Mouse (Mus musculus) small intestine, adult 2 months (tissue): ENCODE data around the gene Rasal3. TPM values are rescaled to one million over a fixed set of nuclear protein-coding genes. Genes with fewer than 3 reads are reported as not detected.

Experiments
- H3K27ac ChIP-seq: fragments of 200-500 bp; 2 replicates; pipeline ENCODE4 v1.5.1; 2012; ENCODE audit warnings: low read depth, low read length, control low read depth, inconsistent platforms; ENCODE audit not compliant: insufficient read depth
- H3K27me3 ChIP-seq: fragments of 200-500 bp; 2 replicates; pipeline ENCODE4 v1.6.1; 2012; ENCODE audit warnings: mild to moderate bottlenecking, moderate library complexity, low read length, inconsistent platforms; ENCODE audit not compliant: control insufficient read depth, insufficient read depth
- H3K36me3 ChIP-seq: fragments of 200-500 bp; 2 replicates; pipeline ENCODE4 v1.6.1; 2012; ENCODE audit warnings: mild to moderate bottlenecking, low read length, control low read depth, inconsistent platforms; ENCODE audit not compliant: control insufficient read depth, insufficient read depth
- H3K4me1 ChIP-seq: fragments of 200-500 bp; 2 replicates; pipeline ENCODE4 v1.6.1; 2012; ENCODE audit warnings: low read length, inconsistent platforms, mixed read lengths; ENCODE audit not compliant: control insufficient read depth, insufficient read depth, insufficient read length
- H3K4me3 ChIP-seq: fragments of 200-500 bp; 2 replicates; pipeline ENCODE4 v1.5.1; 2012; ENCODE audit warnings: low read depth, mild to moderate bottlenecking, control low read depth, inconsistent platforms, low read length, moderate library complexity
- CTCF ChIP-seq: fragments of 200-500 bp; IDR thresholded peaks from 2 replicates; pipeline ENCODE4 v1.5.1; 2012; ENCODE audit warnings: low read depth, mild to moderate bottlenecking, control low read depth, inconsistent platforms, low read length, moderate library complexity, mixed read lengths; ENCODE audit not compliant: insufficient replicate concordance, insufficient read length; ENCODE audit errors: extremely low read depth
- POLR2A ChIP-seq: fragments of 200-500 bp; IDR thresholded peaks from 2 replicates; pipeline ENCODE4 v1.6.1; 2012; ENCODE audit warnings: low read depth, mild to moderate bottlenecking, control low read depth, inconsistent platforms, low read length, moderate library complexity
- WGBS: fragments of 180-500 bp; shearing (Covaris S2); methylation state at CpG from one replicate; pipeline ENCODE4 v1.1.7; 2018; 5-methylcytosine and 5-hydroxymethylcytosine counted together
- polyA plus RNA-seq: library from polyadenylated mRNA; depleted of rRNA; stranded (reverse); fragments of >200 nt; gene quantifications from 2 replicates; pipeline ENCODE4 v1.2.3, GENCODE M21; 2012

Gene Rasal3
- polyA plus RNA-seq, 1 experiment: 16.0 TPM

DNA sequence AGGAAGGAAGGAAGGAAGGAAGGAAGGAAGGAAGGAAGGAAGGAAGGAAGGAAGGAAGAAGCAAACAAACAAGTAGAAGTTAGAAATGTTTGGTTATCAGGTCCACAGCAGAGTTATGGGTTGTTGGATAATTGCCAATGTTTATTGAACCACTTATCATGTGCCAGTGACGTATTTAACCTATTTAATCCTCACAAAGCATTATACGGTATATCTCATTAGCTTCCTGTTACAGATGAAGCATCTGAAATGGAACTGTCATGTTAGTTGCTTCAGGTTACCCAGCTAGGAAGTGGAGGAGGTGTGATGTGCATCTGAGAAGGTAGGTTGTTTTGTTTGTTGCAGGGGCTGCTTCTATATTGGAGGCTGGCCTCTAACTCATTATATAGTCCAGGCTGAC lies 16.6 kb upstream of the Rasal3 start:
- Histone ChIP-seq H3K27me3 (0 out of 2 replicates have a peak, but pooled peaks cover 7% of the 10 kb centered on the region), H3K27ac (no peak overlapping the region), H3K36me3 (no peaks in the 10 kb centered on the region), H3K4me1 (peaks cover 7% of the 10 kb centered on the region; the same call in 1 of the 2 replicates), H3K4me3 (no peak overlapping the region)
- WGBS: 18% methylated on average over 2 of the region's 2 CpGs
- no peak for TF ChIP-seq CTCF
- no peak for TF ChIP-seq POLR2A

DNA sequence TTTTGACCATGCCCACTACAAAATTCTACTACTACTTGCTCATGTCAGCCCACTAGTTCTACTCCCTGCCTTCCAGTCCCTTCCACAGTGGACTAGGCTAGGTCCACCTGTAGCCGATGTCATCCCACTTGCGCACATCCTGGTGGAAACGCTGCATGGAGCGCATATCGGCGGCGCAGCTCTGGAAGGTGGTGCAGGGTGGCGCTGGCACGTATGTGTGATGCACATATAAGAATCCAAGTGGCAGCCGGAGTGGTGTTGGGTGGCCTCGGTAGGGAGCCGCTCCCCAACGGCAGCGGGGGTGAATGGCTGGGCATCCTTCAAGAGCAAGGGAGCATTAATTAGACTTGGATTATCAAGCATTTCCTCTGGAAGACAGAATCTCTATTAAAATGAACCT lies 13.4 kb upstream of the Rasal3 start:
- no peak for TF ChIP-seq CTCF
- TF ChIP-seq POLR2A: no peak
- peaks cover 7% of the 10 kb centered on the region; the same call in 1 of the 2 replicates for H3K4me1 ChIP-seq
- H3K27me3 ChIP-seq: 0 out of 2 replicates have a peak, but pooled peaks cover 7% of the 10 kb centered on the region
- H3K4me3 ChIP-seq: no peak overlapping the region
- 95% methylated on average over 14 of the region's 14 CpGs for WGBS
- H3K36me3 ChIP-seq: no peaks in the 10 kb centered on the region
- H3K27ac ChIP-seq: no peak overlapping the region

DNA sequence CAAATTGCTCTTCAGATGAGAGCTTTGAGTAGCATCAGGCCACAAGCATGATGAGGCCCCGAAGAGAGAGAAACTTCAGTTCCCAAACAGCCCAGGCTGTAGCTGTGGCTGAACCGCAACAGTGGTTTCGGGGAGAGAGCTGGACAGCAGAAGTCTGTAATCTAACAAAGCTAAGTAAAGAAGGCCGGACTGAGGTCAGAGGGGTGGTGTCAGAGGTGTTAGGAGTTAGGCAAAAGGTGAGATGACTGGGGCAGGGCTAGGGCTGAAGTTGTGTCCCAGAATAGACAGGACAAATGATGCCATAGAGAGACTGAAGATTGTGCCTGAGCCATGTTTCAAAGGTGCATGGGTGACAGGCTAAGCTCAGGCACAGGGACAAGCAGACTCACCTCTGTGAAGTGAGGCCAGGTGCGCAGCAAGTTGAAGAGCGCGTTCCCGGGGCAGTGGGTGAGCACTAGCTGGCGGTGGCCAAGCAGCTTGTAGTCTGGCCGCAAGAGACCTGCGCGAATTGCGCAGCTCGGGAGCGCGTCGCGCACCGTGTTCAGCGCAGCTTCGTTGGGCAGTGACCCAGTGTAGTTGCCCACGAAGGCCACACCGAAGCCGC lies 12.1 kb upstream of the Rasal3 start:
- Histone ChIP-seq H3K27me3 (0 out of 2 replicates have a peak, but pooled peaks cover 7% of the 10 kb centered on the region), H3K4me3 (no peak overlapping the region), H3K27ac (no peak overlapping the region), H3K36me3 (no peaks in the 10 kb centered on the region), H3K4me1 (peaks cover 7% of the 10 kb centered on the region; the same call in 1 of the 2 replicates)
- WGBS: 33% methylated on average over 24 of the region's 24 CpGs
- no peak for TF ChIP-seq CTCF
- no peak for TF ChIP-seq POLR2A

- TF ChIP-seq CTCF: no peak
- TF ChIP-seq POLR2A: no peak
- Histone ChIP-seq H3K36me3 (no peaks in the 10 kb centered on the region), H3K4me1 (no peaks in the 10 kb centered on the region), H3K27ac (no peak overlapping the region), H3K4me3 (no peak overlapping the region), H3K27me3 (0 out of 2 replicates have a peak, but pooled peaks cover 7% of the 10 kb centered on the region)
- WGBS: 68% methylated on average over 6 of the region's 6 CpGs
Measured at GRCm38 (mm10) chr17:32411898-32412297, 8.5 kb upstream of the Rasal3 start.

DNA sequence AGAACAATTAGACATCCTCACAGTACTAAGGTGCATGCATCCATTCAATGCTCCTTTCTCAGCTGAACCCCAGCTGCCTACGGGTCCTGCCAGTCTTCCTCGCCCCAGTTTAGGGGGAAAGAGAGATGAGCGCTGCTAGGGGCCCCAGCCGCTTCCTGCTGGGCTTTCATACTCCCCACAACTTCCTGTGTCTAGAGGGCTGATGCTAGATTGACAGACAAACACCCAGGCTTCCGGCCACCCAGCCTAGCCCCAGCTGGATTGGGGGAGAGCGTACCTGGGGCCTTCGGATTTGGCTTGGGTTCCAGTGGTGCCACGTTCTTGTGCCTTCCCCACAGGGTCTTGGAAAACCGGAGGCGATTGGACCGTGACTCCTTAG lies 615 bp downstream of the Rasal3 start:
- H3K4me1 ChIP-seq: 0 out of 2 replicates have a peak, but pooled peaks cover 3% of the 10 kb centered on the region
- H3K36me3 ChIP-seq: no peaks in the 10 kb centered on the region
- H3K27me3 ChIP-seq: no peaks in the 10 kb centered on the region
- WGBS: 63% methylated on average over 11 of the region's 11 CpGs
- peak overlapping the region; percentile 63 for H3K27ac ChIP-seq
- H3K4me3 ChIP-seq: peak overlapping the region; percentile 68
- TF ChIP-seq POLR2A (no peak), CTCF (no peak)

GRCm38 (mm10) chr17:32402011-32402778 lies 1.2 kb downstream of the Rasal3 start:
- no peaks in the 10 kb centered on the region for H3K36me3 ChIP-seq
- peak overlapping the region; percentile 68 for H3K4me3 ChIP-seq
- H3K27me3 ChIP-seq: peaks cover 4% of the 10 kb centered on the region; the same call in 1 of the 2 replicates
- 0 out of 2 replicates have a peak, but pooled peaks cover 3% of the 10 kb centered on the region for H3K4me1 ChIP-seq
- no peak overlapping the region; the same call in 1 of the 2 replicates for H3K27ac ChIP-seq
- TF ChIP-seq CTCF (no peak), POLR2A (no peak)
- WGBS: 67% methylated on average over 9 of the region's 9 CpGs

GRCm38 (mm10) chr17:32396266-32396665 lies 7.1 kb downstream of the Rasal3 start:
- H3K4me1 ChIP-seq: peaks cover under 1% of the 10 kb centered on the region; the same call in 1 of the 2 replicates
- H3K4me3 ChIP-seq: peak overlapping the region; percentile 24; the same call in 1 of the 2 replicates
- TF ChIP-seq POLR2A (no peak), CTCF (no peak)
- no peak overlapping the region for H3K27ac ChIP-seq
- H3K27me3 ChIP-seq: peaks cover 23% of the 10 kb centered on the region
- no peaks in the 10 kb centered on the region for H3K36me3 ChIP-seq
- WGBS: 19% methylated on average over 37 of the region's 37 CpGs
